Mouse (Mus musculus) stomach, postnatal 0 days (tissue): ENCODE measurements around the gene Lmln. TPM values are rescaled to one million over a fixed set of nuclear protein-coding genes. Genes with fewer than 3 reads are reported as not detected.

ENCODE experiments used
- ATAC-seq: fragments of 200-750 bp; cut with Nextera tagmentation; 2 replicates; pipeline ENCODE4 v1.8.0; 2017; ENCODE audit not compliant: low FRiP score, low TSS enrichment
- DNase-seq: peaks from one replicate; pipeline ENCODE4 v3.0.0-alpha.2; 2016; ENCODE audit warnings: low spot score
- H3K27ac ChIP-seq: fragments of 300-500 bp; sonication (generic); replicated peaks from 2 replicates; pipeline ENCODE4 v1.5.1; 2014; ENCODE audit warnings: mild to moderate bottlenecking, control low read depth
- H3K27me3 ChIP-seq: fragments of 300-500 bp; sonication (generic); 2 replicates; pipeline ENCODE4 v1.6.1; 2014; ENCODE audit warnings: low read length; ENCODE audit not compliant: control insufficient read depth, insufficient read depth
- H3K36me3 ChIP-seq: fragments of 300-500 bp; sonication (generic); 2 replicates; pipeline ENCODE4 v1.6.1; 2014; ENCODE audit warnings: low read length, mixed read lengths; ENCODE audit not compliant: control insufficient read depth, insufficient read depth
- H3K4me1 ChIP-seq: fragments of 300-500 bp; sonication (generic); replicated peaks from 2 replicates; pipeline ENCODE4 v1.6.1; 2014; ENCODE audit warnings: antibody characterized with exemption; ENCODE audit not compliant: control insufficient read depth, insufficient read depth
- H3K4me2 ChIP-seq: fragments of 300-500 bp; sonication (generic); replicated peaks from 2 replicates; pipeline ENCODE4 v1.6.1; 2014; ENCODE audit warnings: low read depth, mild to moderate bottlenecking, control low read depth, moderate library complexity
- H3K4me3 ChIP-seq: fragments of 300-500 bp; sonication (generic); 2 replicates; pipeline ENCODE4 v1.5.1; 2014; ENCODE audit warnings: low read depth, low read length, control low read depth
- H3K9ac ChIP-seq: fragments of 300-500 bp; sonication (generic); 2 replicates; pipeline ENCODE4 v1.6.1; 2014; ENCODE audit warnings: mild to moderate bottlenecking, low read length, control low read depth, mixed read lengths
- H3K9me3 ChIP-seq: fragments of 300-500 bp; sonication (generic); 2 replicates; pipeline ENCODE4 v1.6.1; 2016; ENCODE audit warnings: low read length; ENCODE audit not compliant: control insufficient read depth
- CTCF ChIP-seq: IDR thresholded peaks from 2 replicates; pipeline ENCODE4 v1.5.1; 2016; ENCODE audit warnings: antibody characterized with exemption, low read depth, mild to moderate bottlenecking, moderate library complexity
- EP300 ChIP-seq: optimal IDR thresholded peaks from 2 replicates; pipeline ENCODE3; 2016; ENCODE audit warnings: antibody characterized with exemption
- WGBS: fragments of 180-500 bp; shearing (Covaris S2); extraction: QIAGEN DNeasy Blood & Tissue Kit; methylation state at CpG from one replicate; pipeline ENCODE4 v1.1.7; 2014; 5-methylcytosine and 5-hydroxymethylcytosine counted together
- polyA plus RNA-seq: library from polyadenylated mRNA; unstranded; fragments of >200 nt; fragmentation: Nextera tagmentation; extraction: Ambion mirVana; gene quantifications from 2 replicates; pipeline ENCODE4 v1.2.1, GENCODE M21; 2015

The Lmln gene
- polyA plus RNA-seq, 1 experiment from 2014 or later = 0.47 TPM

GRCm38 (mm10) chr16:33072871-33073557 is 10.7 kb downstream of the Lmln start:
- Histone ChIP-seq H3K9me3 (no peaks in the 10 kb centered on the region), H3K9ac (no peak overlapping the region), H3K27ac (no peak overlapping the region), H3K36me3 (no peaks in the 10 kb centered on the region), H3K4me2 (no peak overlapping the region), H3K4me3 (no peak overlapping the region), H3K4me1 (no peaks in the 10 kb centered on the region), H3K27me3 (no peaks in the 10 kb centered on the region)
- WGBS = 79% methylated on average over 6 of the region's 6 CpGs
- DNase-seq (no peak), ATAC-seq (no peak)
- TF ChIP-seq CTCF (no peak; the same call in 1 of the 2 replicates), EP300 (no peak)

GRCm38 (mm10) chr16:33074967-33075366 is 12.6 kb downstream of the Lmln start:
- H3K4me3 ChIP-seq = no peak overlapping the region
- WGBS = 77% methylated on average over 5 of the region's 5 CpGs
- no peak overlapping the region for H3K4me2 ChIP-seq
- DNase-seq = no peak
- no peaks in the 10 kb centered on the region for H3K4me1 ChIP-seq
- no peak overlapping the region for H3K9ac ChIP-seq
- no peak overlapping the region for H3K27ac ChIP-seq
- H3K36me3 ChIP-seq = no peaks in the 10 kb centered on the region
- H3K27me3 ChIP-seq = no peaks in the 10 kb centered on the region
- no peak for TF ChIP-seq EP300
- no peak for TF ChIP-seq CTCF
- no peaks in the 10 kb centered on the region for H3K9me3 ChIP-seq
- ATAC-seq = no peak

GRCm38 (mm10) chr16:33076078-33076477 is 13.8 kb downstream of the Lmln start:
- TF ChIP-seq EP300 = no peak
- TF ChIP-seq CTCF = no peak
- Histone ChIP-seq H3K27ac (no peak overlapping the region), H3K9ac (no peak overlapping the region), H3K36me3 (no peaks in the 10 kb centered on the region), H3K4me3 (no peak overlapping the region), H3K4me2 (no peak overlapping the region), H3K27me3 (no peaks in the 10 kb centered on the region), H3K9me3 (no peaks in the 10 kb centered on the region), H3K4me1 (no peaks in the 10 kb centered on the region)
- no peak for ATAC-seq
- no peak for DNase-seq
- 44% methylated on average over 6 of the region's 6 CpGs for WGBS

- no peak for DNase-seq
- no peaks in the 10 kb centered on the region for H3K4me1 ChIP-seq
Observed at GRCm38 (mm10) chr16:33077069-33077627, 14.8 kb downstream of the Lmln start.

GRCm38 (mm10) chr16:33080063-33080462 is 17.7 kb downstream of the Lmln start:
- DNase-seq = no peak
- H3K4me1 ChIP-seq = no peaks in the 10 kb centered on the region
- no peak for TF ChIP-seq EP300
- no peak for TF ChIP-seq CTCF
- no peaks in the 10 kb centered on the region for H3K36me3 ChIP-seq
- 89% methylated on average over 7 of the region's 7 CpGs for WGBS
- H3K27ac ChIP-seq = no peak overlapping the region
- H3K9me3 ChIP-seq = no peaks in the 10 kb centered on the region
- H3K4me2 ChIP-seq = no peak overlapping the region
- H3K27me3 ChIP-seq = no peaks in the 10 kb centered on the region
- H3K4me3 ChIP-seq = no peak overlapping the region
- ATAC-seq = no peak
- H3K9ac ChIP-seq = no peak overlapping the region

More at GRCm38 (mm10) chr16:33077069-33077627, 14.8 kb downstream of the Lmln start:
- Histone ChIP-seq H3K27me3 (no peaks in the 10 kb centered on the region), H3K9ac (no peak overlapping the region), H3K4me3 (no peak overlapping the region), H3K4me2 (no peak overlapping the region), H3K9me3 (no peaks in the 10 kb centered on the region), H3K27ac (no peak overlapping the region), H3K36me3 (no peaks in the 10 kb centered on the region)
- WGBS = 82% methylated on average over 5 of the region's 5 CpGs
- ATAC-seq = no peak
- no peak for TF ChIP-seq EP300
- TF ChIP-seq CTCF = no peak

GRCm38 (mm10) chr16:33082951-33083350 is 20.6 kb downstream of the Lmln start:
- no peak for DNase-seq
- Histone ChIP-seq H3K4me2 (no peak overlapping the region), H3K27ac (no peak overlapping the region), H3K4me1 (no peaks in the 10 kb centered on the region), H3K27me3 (no peaks in the 10 kb centered on the region), H3K36me3 (no peaks in the 10 kb centered on the region), H3K4me3 (no peak overlapping the region), H3K9ac (no peak overlapping the region), H3K9me3 (no peaks in the 10 kb centered on the region)
- no peak for ATAC-seq
- TF ChIP-seq EP300 (no peak), CTCF (no peak)
- 90% methylated on average over 6 of the region's 6 CpGs for WGBS
